Mouse (Mus musculus) Muller cell, postnatal 12 days (primary cell): ENCODE results near the gene Gpr1.

ENCODE experiments used
- DNase-seq: peaks from one replicate; pipeline ENCODE4 v3.0.0-alpha.2; 2015; ENCODE audit errors: inconsistent ontology term

Gene Gpr1

GRCm38 (mm10) chr1:63214271-63214558 is at the start of gene Gpr1:
Gene Gpr1 (minus strand): TSS chr1:63214543.
- no peak for DNase-seq

- no peak for DNase-seq
Measured at GRCm38 (mm10) chr1:63263671-63264070, 49.3 kb upstream of the Gpr1 start.

- DNase-seq: no peak
Measured at GRCm38 (mm10) chr1:63261041-63261590, 46.8 kb upstream of the Gpr1 start.

GRCm38 (mm10) chr1:63260742-63261033 is 46.3 kb upstream of the Gpr1 start:
- no peak for DNase-seq

- no peak for DNase-seq
Measured at GRCm38 (mm10) chr1:63259916-63260741, 45.8 kb upstream of the Gpr1 start.

- no peak for DNase-seq
Measured at GRCm38 (mm10) chr1:63259271-63259830, 45.0 kb upstream of the Gpr1 start.

- DNase-seq: no peak
Measured at GRCm38 (mm10) chr1:63258501-63258900, 44.2 kb upstream of the Gpr1 start.

- DNase-seq: no peak
Measured at GRCm38 (mm10) chr1:63256083-63256482, 41.7 kb upstream of the Gpr1 start.

- no peak for DNase-seq
Measured at GRCm38 (mm10) chr1:63255101-63255500, 40.8 kb upstream of the Gpr1 start.

- DNase-seq: no peak
Measured at GRCm38 (mm10) chr1:63253291-63253690, 38.9 kb upstream of the Gpr1 start.

- DNase-seq: no peak
Measured at GRCm38 (mm10) chr1:63252351-63253209, 38.2 kb upstream of the Gpr1 start.

- no peak for DNase-seq
Measured at GRCm38 (mm10) chr1:63249261-63249660, 34.9 kb upstream of the Gpr1 start.

- no peak for DNase-seq
Measured at GRCm38 (mm10) chr1:63248360-63248851, 34.1 kb upstream of the Gpr1 start.

- DNase-seq: no peak
Measured at GRCm38 (mm10) chr1:63247831-63248359, 33.6 kb upstream of the Gpr1 start.

GRCm38 (mm10) chr1:63246862-63247521 is 32.6 kb upstream of the Gpr1 start:
- no peak for DNase-seq

- no peak for DNase-seq
Measured at GRCm38 (mm10) chr1:63243854-63244253, 29.5 kb upstream of the Gpr1 start.

- DNase-seq: no peak
Measured at GRCm38 (mm10) chr1:63239751-63240150, 25.4 kb upstream of the Gpr1 start.

GRCm38 (mm10) chr1:63239305-63239704 is 25.0 kb upstream of the Gpr1 start:
- DNase-seq: no peak

GRCm38 (mm10) chr1:63237371-63237770 is 23.0 kb upstream of the Gpr1 start:
- DNase-seq: no peak

GRCm38 (mm10) chr1:63227241-63227640 is 12.9 kb upstream of the Gpr1 start:
- no peak for DNase-seq

GRCm38 (mm10) chr1:63225890-63226289 is 11.5 kb upstream of the Gpr1 start:
- no peak for DNase-seq

- DNase-seq: no peak
Measured at GRCm38 (mm10) chr1:63225009-63225408, 10.7 kb upstream of the Gpr1 start.
